Mouse (Mus musculus): Measurements from ENCODE around the gene Tmem209. TPM values are rescaled to one million over a fixed set of nuclear protein-coding genes. Genes with fewer than 3 reads are reported as not detected.

Tmem209 gene
- polyA plus RNA-seq (2015; fragmentation: Illumina TruSeq; extraction: RNeasy Lipid Tissue Mini Kit (QIAGEN cat#74804); ENCODE audit: low read depth, low replicate concordance) = 29.5 TPM

DNA sequence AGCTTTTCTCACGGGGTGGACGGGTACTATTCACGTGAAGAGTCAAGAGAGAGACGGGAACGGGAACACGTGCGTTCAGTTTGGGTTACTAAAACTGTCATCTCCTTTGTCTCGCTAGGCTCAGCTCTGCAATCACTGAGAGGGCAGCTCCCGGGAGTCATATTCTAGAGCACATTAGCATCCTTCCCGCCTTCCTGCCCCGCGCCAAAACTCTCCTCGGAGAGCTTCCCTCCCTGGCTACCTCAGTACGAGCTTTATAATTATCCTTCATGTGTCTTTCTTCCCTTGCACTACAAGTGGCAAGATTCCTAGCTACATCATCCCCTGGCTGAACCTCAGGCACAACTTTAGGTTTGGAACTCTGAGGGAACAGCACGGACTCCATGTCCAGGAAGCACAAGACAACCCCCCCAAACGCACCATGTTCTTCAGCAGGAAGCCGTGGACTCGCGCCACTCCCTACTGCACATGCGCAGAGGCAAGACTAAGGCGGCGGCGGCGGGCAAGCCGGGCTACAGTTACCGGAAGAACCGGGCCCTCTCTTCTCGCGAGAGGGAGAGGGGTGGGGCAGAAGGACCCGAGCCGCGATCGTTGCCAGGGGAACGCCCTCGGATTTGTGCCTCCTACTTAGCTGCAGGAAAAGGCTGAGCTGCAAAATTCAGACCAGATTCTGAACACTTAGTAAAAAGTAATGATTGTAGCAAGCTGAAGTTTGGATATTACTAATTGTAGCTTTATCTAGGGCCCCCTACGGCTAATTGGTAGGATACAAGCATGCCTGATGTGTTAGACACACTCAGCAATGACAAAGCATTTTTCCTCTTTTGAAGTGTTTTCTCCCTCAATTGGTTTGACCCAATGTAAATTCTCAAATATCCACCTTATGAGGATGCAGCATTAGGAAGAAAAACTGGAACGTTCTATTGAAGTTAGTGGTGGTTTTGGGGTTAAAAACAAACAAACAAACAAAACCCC, at the start of gene Tmem209, which contains the start of gene Ssmem1:
Gene Tmem209, minus strand, starts transcription at position 519 of the 975 bp plus-strand sequence.
Gene Ssmem1, plus strand, starts transcription at position 585 of the 975 bp plus-strand sequence.

DNA sequence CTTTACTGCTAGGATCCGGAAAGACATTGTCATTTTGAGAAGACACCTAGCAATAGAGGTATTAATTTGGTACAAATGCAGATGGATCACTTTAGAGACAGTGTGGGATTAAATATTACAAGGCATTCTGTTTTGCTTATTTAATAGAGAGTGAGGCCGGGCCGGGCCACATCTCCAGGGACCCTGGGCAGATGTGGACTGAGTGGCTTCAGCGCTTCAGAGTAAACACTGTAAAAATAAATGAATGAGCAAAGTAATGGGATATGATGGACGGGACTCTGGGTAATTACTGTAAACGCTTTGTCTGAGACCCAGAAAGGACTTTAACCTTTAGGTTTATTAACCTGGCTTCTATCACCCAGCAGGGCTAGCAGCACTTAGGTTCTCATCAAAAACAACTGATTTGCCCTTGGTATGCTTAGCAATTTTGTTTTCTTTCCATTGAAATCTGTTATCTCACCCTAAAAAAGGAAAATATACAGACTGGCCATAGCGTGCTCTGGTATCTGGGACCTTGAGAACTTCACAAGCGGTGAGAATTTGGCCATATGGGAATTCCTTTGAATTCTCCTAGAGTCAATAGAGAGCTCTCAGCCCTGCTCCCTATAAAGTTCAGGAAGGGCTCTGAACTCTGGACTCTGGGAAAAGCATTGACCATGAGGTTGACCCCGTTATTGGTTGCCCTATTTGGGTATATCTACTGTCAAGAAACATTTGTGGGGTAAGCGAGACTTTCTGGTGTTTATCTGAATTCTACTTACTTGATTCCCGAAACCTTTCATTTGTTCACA, 31.6 kb upstream of the Tmem209 start, which contains the start of gene Cpa2:
Gene Cpa2, plus strand, starts transcription at position 574 of the 791 bp plus-strand sequence.

Other genes starting within 250 kb of the Tmem209 start
- gene Ube2h, start 205.2 kb downstream of the Tmem209 start, polyA plus RNA-seq (2015; fragmentation: Illumina TruSeq; extraction: RNeasy Lipid Tissue Mini Kit (QIAGEN cat#74804); ENCODE audit: low read depth, low replicate concordance) = 58.9 TPM
- 30.3 TPM for gene Zc3hc1, start 118.8 kb downstream of the Tmem209 start, polyA plus RNA-seq (2015; fragmentation: Illumina TruSeq; extraction: RNeasy Lipid Tissue Mini Kit (QIAGEN cat#74804); ENCODE audit: low read depth, low replicate concordance)
- 59.7 TPM for gene Klhdc10, start 107.9 kb downstream of the Tmem209 start, polyA plus RNA-seq (2015; fragmentation: Illumina TruSeq; extraction: RNeasy Lipid Tissue Mini Kit (QIAGEN cat#74804); ENCODE audit: low read depth, low replicate concordance)
- not detected for gene Ssmem1, start 66 bp upstream of the Tmem209 start, polyA plus RNA-seq (2015; fragmentation: Illumina TruSeq; extraction: RNeasy Lipid Tissue Mini Kit (QIAGEN cat#74804); ENCODE audit: low read depth, low replicate concordance)
- 7.1 TPM for gene Cpa2, start 31.8 kb upstream of the Tmem209 start, polyA plus RNA-seq (2015; fragmentation: Illumina TruSeq; extraction: RNeasy Lipid Tissue Mini Kit (QIAGEN cat#74804); ENCODE audit: low read depth, low replicate concordance)
- not detected for gene Cpa4, start 58.6 kb upstream of the Tmem209 start, polyA plus RNA-seq (2015; fragmentation: Illumina TruSeq; extraction: RNeasy Lipid Tissue Mini Kit (QIAGEN cat#74804); ENCODE audit: low read depth, low replicate concordance)
- not detected for gene Cpa5, start 101.2 kb upstream of the Tmem209 start, polyA plus RNA-seq (2015; fragmentation: Illumina TruSeq; extraction: RNeasy Lipid Tissue Mini Kit (QIAGEN cat#74804); ENCODE audit: low read depth, low replicate concordance)
- gene Cpa1, start 129.4 kb upstream of the Tmem209 start, polyA plus RNA-seq (2015; fragmentation: Illumina TruSeq; extraction: RNeasy Lipid Tissue Mini Kit (QIAGEN cat#74804); ENCODE audit: low read depth, low replicate concordance) = not detected
- 7.0 TPM for gene Cep41, start 184.0 kb upstream of the Tmem209 start, polyA plus RNA-seq (2015; fragmentation: Illumina TruSeq; extraction: RNeasy Lipid Tissue Mini Kit (QIAGEN cat#74804); ENCODE audit: low read depth, low replicate concordance)
- 26.7 TPM for gene Mest, start 213.8 kb upstream of the Tmem209 start, polyA plus RNA-seq (2015; fragmentation: Illumina TruSeq; extraction: RNeasy Lipid Tissue Mini Kit (QIAGEN cat#74804); ENCODE audit: low read depth, low replicate concordance)